Mouse (Mus musculus) cortical plate, adult 2 months (tissue): ENCODE measurements at regions not wholly inside any gene's neighbourhood (a gene's known extent, or its start where the extent isn't known, plus 50 kb on each side); places are given as distances from the start of the nearest gene placed in this dataset.

Source experiments
- H3K27ac ChIP-seq: fragments of 200-500 bp; 2 replicates; pipeline ENCODE4 v1.5.1; 2012; ENCODE audit warnings: low read length, control low read depth, inconsistent platforms; ENCODE audit not compliant: insufficient read depth
- H3K4me1 ChIP-seq: fragments of 200-500 bp; 2 replicates; pipeline ENCODE4 v1.6.1; 2011; ENCODE audit warnings: low read length; ENCODE audit not compliant: control insufficient read depth, insufficient read depth
- H3K4me3 ChIP-seq: fragments of 200-500 bp; 2 replicates; pipeline ENCODE4 v1.5.1; 2011; ENCODE audit warnings: mild to moderate bottlenecking, low read length, control low read depth; ENCODE audit not compliant: insufficient read depth
- CTCF ChIP-seq: fragments of 200-500 bp; IDR thresholded peaks from 2 replicates; pipeline ENCODE4 v1.5.1; 2011; ENCODE audit warnings: mild to moderate bottlenecking, control low read depth, low read length; ENCODE audit not compliant: insufficient read depth; ENCODE audit errors: extremely low read depth
- POLR2A ChIP-seq: fragments of 200-500 bp; IDR thresholded peaks from 2 replicates; pipeline ENCODE4 v1.6.1; 2011; ENCODE audit warnings: mild to moderate bottlenecking, low read length, control low read depth; ENCODE audit not compliant: insufficient read depth; ENCODE audit errors: extremely low read depth

GRCm38 (mm10) chr1:190639846-190640245, 271.7 kb downstream of the Rps6kc1 start:
- no peak overlapping the region for H3K4me3 ChIP-seq
- H3K4me1 ChIP-seq, result no peaks in the 10 kb centered on the region
- H3K27ac ChIP-seq, result no peak overlapping the region
- no peak for TF ChIP-seq POLR2A
- TF ChIP-seq CTCF, result no peak

- H3K4me3 ChIP-seq, result no peak overlapping the region
- H3K4me1 ChIP-seq, result no peaks in the 10 kb centered on the region
- no peak overlapping the region for H3K27ac ChIP-seq
- no peak for TF ChIP-seq POLR2A
Observed at GRCm38 (mm10) chr1:190634935-190635334, 276.6 kb downstream of the Rps6kc1 start.

GRCm38 (mm10) chr1:190631641-190632040, 279.9 kb downstream of the Rps6kc1 start:
- no peak overlapping the region for H3K4me3 ChIP-seq
- no peaks in the 10 kb centered on the region for H3K4me1 ChIP-seq
- TF ChIP-seq POLR2A, result no peak
- TF ChIP-seq CTCF, result no peak
- H3K27ac ChIP-seq, result no peak overlapping the region

- no peak overlapping the region for H3K4me3 ChIP-seq
- H3K27ac ChIP-seq, result no peak overlapping the region
- no peaks in the 10 kb centered on the region for H3K4me1 ChIP-seq
- TF ChIP-seq POLR2A, result no peak
- TF ChIP-seq CTCF, result no peak
Observed at GRCm38 (mm10) chr1:190630193-190630592, 281.4 kb downstream of the Rps6kc1 start.

GRCm38 (mm10) chr1:190623916-190624315, 287.7 kb downstream of the Rps6kc1 start:
- TF ChIP-seq CTCF, result no peak
- no peak for TF ChIP-seq POLR2A
- no peak overlapping the region for H3K4me3 ChIP-seq
- no peaks in the 10 kb centered on the region for H3K4me1 ChIP-seq
- no peak overlapping the region for H3K27ac ChIP-seq

GRCm38 (mm10) chr1:190600425-190600824, 311.1 kb downstream of the Rps6kc1 start:
- Histone ChIP-seq H3K4me1 (0 out of 2 replicates have a peak, but pooled peaks cover 1% of the 10 kb centered on the region), H3K4me3 (no peak overlapping the region), H3K27ac (no peak overlapping the region)
- TF ChIP-seq CTCF (no peak), POLR2A (no peak)

GRCm38 (mm10) chr1:190599622-190600021, 311.9 kb downstream of the Rps6kc1 start:
- Histone ChIP-seq H3K4me1 (0 out of 2 replicates have a peak, but pooled peaks cover 1% of the 10 kb centered on the region), H3K4me3 (no peak overlapping the region)
- TF ChIP-seq POLR2A (no peak), CTCF (no peak)

GRCm38 (mm10) chr1:190596209-190596608, 315.4 kb downstream of the Rps6kc1 start:
- Histone ChIP-seq H3K4me3 (no peak overlapping the region), H3K4me1 (0 out of 2 replicates have a peak, but pooled peaks cover 1% of the 10 kb centered on the region), H3K27ac (no peak overlapping the region)
- no peak for TF ChIP-seq POLR2A
- no peak for TF ChIP-seq CTCF

More at GRCm38 (mm10) chr1:190599622-190600021, 311.9 kb downstream of the Rps6kc1 start:
- H3K27ac ChIP-seq, result no peak overlapping the region

GRCm38 (mm10) chr1:190591621-190592020, 319.9 kb downstream of the Rps6kc1 start:
- TF ChIP-seq POLR2A (no peak), CTCF (no peak)
- 0 out of 2 replicates have a peak, but pooled peaks cover 1% of the 10 kb centered on the region for H3K4me1 ChIP-seq
- no peak overlapping the region for H3K4me3 ChIP-seq
- no peak overlapping the region for H3K27ac ChIP-seq

GRCm38 (mm10) chr1:190589586-190589985, 322.0 kb downstream of the Rps6kc1 start:
- no peak for TF ChIP-seq CTCF
- no peak for TF ChIP-seq POLR2A
- Histone ChIP-seq H3K4me1 (no peaks in the 10 kb centered on the region), H3K4me3 (no peak overlapping the region), H3K27ac (no peak overlapping the region)
